Mouse (Mus musculus) hindbrain, embryonic 12.5 days (tissue): Measurements from ENCODE around the gene Cep131. TPM values are rescaled to one million over a fixed set of nuclear protein-coding genes. Genes with fewer than 3 reads are reported as not detected.
A peak's percentile ranks its signal among the peaks of the same experiment; 100 is the strongest.

Experiments used
- ATAC-seq: fragments of 200-750 bp; cut with Nextera tagmentation; 2 replicates; pipeline ENCODE4 v1.8.0; 2017; ENCODE audit warnings: moderate TSS enrichment; ENCODE audit not compliant: low FRiP score
- H3K27ac ChIP-seq: fragments of 300-500 bp; sonication (generic); 2 replicates; pipeline ENCODE4 v1.5.1; 2016; ENCODE audit warnings: mild to moderate bottlenecking
- H3K27me3 ChIP-seq: fragments of 300-500 bp; sonication (generic); 2 replicates; pipeline ENCODE4 v1.6.1; 2016; ENCODE audit warnings: mild to moderate bottlenecking
- H3K36me3 ChIP-seq: fragments of 300-500 bp; sonication (generic); 2 replicates; pipeline ENCODE4 v1.6.1; 2016; ENCODE audit warnings: mild to moderate bottlenecking
- H3K4me1 ChIP-seq: fragments of 300-500 bp; sonication (generic); 2 replicates; pipeline ENCODE4 v1.6.1; 2016
- H3K4me2 ChIP-seq: fragments of 300-500 bp; sonication (generic); replicated peaks from 2 replicates; pipeline ENCODE4 v1.6.1; 2016; ENCODE audit warnings: mild to moderate bottlenecking
- H3K4me3 ChIP-seq: fragments of 300-500 bp; sonication (generic); 2 replicates; pipeline ENCODE4 v1.5.1; 2016; ENCODE audit warnings: mild to moderate bottlenecking
- H3K9ac ChIP-seq: fragments of 300-500 bp; sonication (generic); 2 replicates; pipeline ENCODE4 v1.6.1; 2016; ENCODE audit warnings: mild to moderate bottlenecking, moderate library complexity
- H3K9me3 ChIP-seq: fragments of 300-500 bp; sonication (generic); replicated peaks from 2 replicates; pipeline ENCODE4 v1.6.1; 2016; ENCODE audit warnings: mild to moderate bottlenecking
- WGBS: fragments of 180-500 bp; shearing (Covaris S2); methylation state at CpG from one replicate; pipeline ENCODE4 v1.1.7; 2016; 5-methylcytosine and 5-hydroxymethylcytosine counted together
- polyA plus RNA-seq: library from polyadenylated mRNA; unstranded; fragments of >200 nt; fragmentation: Nextera tagmentation; extraction: Ambion mirVana; gene quantifications from 2 replicates; pipeline ENCODE4 v1.2.1, GENCODE M21; 2016

Cep131 gene
- 39.5 and 47.3 TPM in 2 replicates for polyA plus RNA-seq

DNA sequence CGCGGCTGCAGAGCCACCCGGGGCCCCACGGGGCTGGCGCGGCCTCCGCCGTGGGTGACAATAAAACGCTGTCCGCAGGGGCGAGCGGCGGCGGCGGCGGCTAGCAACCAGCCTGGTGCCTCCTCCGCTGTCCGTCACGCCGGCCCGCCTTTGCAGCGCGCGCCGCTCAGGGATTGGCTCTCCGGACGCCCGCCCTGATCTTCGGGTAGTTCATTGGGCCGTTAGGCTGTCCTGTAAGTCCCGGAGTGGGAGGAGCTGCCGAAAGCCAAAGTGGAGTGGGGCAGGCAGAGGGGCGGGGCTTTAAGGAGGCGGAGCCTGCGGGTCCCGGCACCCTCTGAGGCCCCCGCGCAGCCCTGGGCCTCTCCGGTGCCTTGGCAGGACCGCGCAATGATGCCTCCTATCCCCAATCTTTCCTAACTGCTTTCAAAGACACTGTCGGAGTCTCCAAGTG lies at the start of gene Cep131:
Gene Cep131, minus strand, starts transcription at position 126 of the 451 bp plus-strand sequence.
- Histone ChIP-seq H3K4me2 (peak within 1 kb of the TSS; percentile 87), H3K27ac (peak within 1 kb of the TSS; percentile 87), H3K4me1 (peaks cover 18% of the 10 kb centered on the region), H3K27me3 (no peaks in the 10 kb centered on the region), H3K9me3 (no peaks in the 10 kb centered on the region), H3K36me3 (peaks cover 29% of the 10 kb centered on the region), H3K4me3 (peak within 1 kb of the TSS; percentile 98), H3K9ac (peak within 1 kb of the TSS; percentile 97)
- ATAC-seq: peak; percentile 98
- 1% methylated on average over 42 of the region's 42 CpGs for WGBS

- no peak overlapping the region; the same call in 1 of the 2 replicates for H3K27ac ChIP-seq
- 84% methylated on average over 8 of the region's 8 CpGs for WGBS
- no peak overlapping the region for H3K9ac ChIP-seq
- peaks cover 23% of the 10 kb centered on the region for H3K4me1 ChIP-seq
- no peaks in the 10 kb centered on the region for H3K27me3 ChIP-seq
- H3K36me3 ChIP-seq: peaks cover 63% of the 10 kb centered on the region
- ATAC-seq: no peak
- no peak overlapping the region for H3K4me2 ChIP-seq
- no peaks in the 10 kb centered on the region for H3K9me3 ChIP-seq
- no peak overlapping the region for H3K4me3 ChIP-seq
These were observed 49.6 kb upstream of the Cep131 start for GRCm38 (mm10) chr11:120136195-120136594.

GRCm38 (mm10) chr11:120134847-120135530 lies 48.4 kb upstream of the Cep131 start:
- Histone ChIP-seq H3K4me3 (no peak overlapping the region), H3K4me1 (peaks cover 23% of the 10 kb centered on the region), H3K27me3 (no peaks in the 10 kb centered on the region), H3K4me2 (no peak overlapping the region), H3K27ac (no peak overlapping the region), H3K36me3 (peaks cover 69% of the 10 kb centered on the region), H3K9me3 (no peaks in the 10 kb centered on the region), H3K9ac (0 out of 2 replicates have a peak overlapping the region, but pooled peaks have one; percentile 18)
- ATAC-seq: no peak
- 94% methylated on average over 9 of the region's 9 CpGs for WGBS

- Histone ChIP-seq H3K4me3 (no peak overlapping the region), H3K4me1 (peaks cover 23% of the 10 kb centered on the region), H3K4me2 (no peak overlapping the region), H3K9me3 (no peaks in the 10 kb centered on the region), H3K27ac (no peak overlapping the region), H3K27me3 (no peaks in the 10 kb centered on the region), H3K9ac (no peak overlapping the region), H3K36me3 (peaks cover 74% of the 10 kb centered on the region)
- 96% methylated on average over 5 of the region's 5 CpGs for WGBS
- ATAC-seq: no peak
These were observed 47.5 kb upstream of the Cep131 start for GRCm38 (mm10) chr11:120134148-120134547.

GRCm38 (mm10) chr11:120129281-120129680 lies 42.7 kb upstream of the Cep131 start:
- H3K4me3 ChIP-seq: no peak overlapping the region
- H3K36me3 ChIP-seq: peaks cover 73% of the 10 kb centered on the region
- H3K9ac ChIP-seq: no peak overlapping the region
- H3K27me3 ChIP-seq: no peaks in the 10 kb centered on the region
- ATAC-seq: no peak
- H3K27ac ChIP-seq: no peak overlapping the region
- H3K9me3 ChIP-seq: no peaks in the 10 kb centered on the region
- H3K4me1 ChIP-seq: no peaks in the 10 kb centered on the region
- no peak overlapping the region for H3K4me2 ChIP-seq
- 89% methylated on average over 7 of the region's 7 CpGs for WGBS

DNA sequence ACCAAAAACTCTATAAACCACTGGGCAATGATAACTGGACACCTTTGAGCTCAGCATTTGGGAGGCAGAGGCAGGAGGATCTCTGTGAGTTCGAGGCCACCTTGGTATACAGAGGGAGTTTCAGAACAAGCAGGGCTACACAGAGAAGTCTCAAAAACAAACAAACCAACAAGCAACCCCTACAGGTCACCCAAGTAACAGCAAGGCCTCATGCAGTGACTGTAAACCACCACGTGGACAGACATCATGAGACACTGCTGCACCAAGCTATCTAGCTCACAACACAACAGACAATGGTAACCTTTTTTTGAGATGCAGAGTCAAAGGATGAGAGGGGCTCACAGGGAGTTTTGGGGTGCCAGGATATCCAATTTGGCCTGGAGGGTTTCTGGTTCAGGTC lies 40.2 kb upstream of the Cep131 start:
- Histone ChIP-seq H3K4me2 (no peak overlapping the region), H3K9me3 (no peaks in the 10 kb centered on the region), H3K4me1 (no peaks in the 10 kb centered on the region), H3K4me3 (no peak overlapping the region), H3K27ac (no peak overlapping the region), H3K27me3 (no peaks in the 10 kb centered on the region), H3K36me3 (peaks cover 66% of the 10 kb centered on the region), H3K9ac (no peak overlapping the region)
- WGBS: 81% methylated on average over 2 of the region's 2 CpGs
- ATAC-seq: no peak

GRCm38 (mm10) chr11:120122126-120122525 lies 35.5 kb upstream of the Cep131 start:
- no peak overlapping the region for H3K4me3 ChIP-seq
- H3K9ac ChIP-seq: no peak overlapping the region
- WGBS: 91% methylated on average over 12 of the region's 12 CpGs
- no peak overlapping the region for H3K27ac ChIP-seq
- ATAC-seq: no peak
- no peaks in the 10 kb centered on the region for H3K9me3 ChIP-seq
- H3K4me1 ChIP-seq: peaks cover 6% of the 10 kb centered on the region; the same call in 1 of the 2 replicates
- H3K27me3 ChIP-seq: no peaks in the 10 kb centered on the region
- no peak overlapping the region for H3K4me2 ChIP-seq
- peaks cover 45% of the 10 kb centered on the region for H3K36me3 ChIP-seq

GRCm38 (mm10) chr11:120120642-120121420 lies 34.2 kb upstream of the Cep131 start:
- 0 out of 2 replicates have a peak overlapping the region, but pooled peaks have one; percentile 30 for H3K27ac ChIP-seq
- peaks cover 6% of the 10 kb centered on the region; the same call in 1 of the 2 replicates for H3K4me1 ChIP-seq
- H3K36me3 ChIP-seq: peaks cover 54% of the 10 kb centered on the region
- no peak for ATAC-seq
- H3K9ac ChIP-seq: no peak overlapping the region
- no peak overlapping the region for H3K4me2 ChIP-seq
- no peaks in the 10 kb centered on the region for H3K9me3 ChIP-seq
- no peaks in the 10 kb centered on the region for H3K27me3 ChIP-seq
- WGBS: 82% methylated on average over 17 of the region's 17 CpGs
- no peak overlapping the region for H3K4me3 ChIP-seq

DNA sequence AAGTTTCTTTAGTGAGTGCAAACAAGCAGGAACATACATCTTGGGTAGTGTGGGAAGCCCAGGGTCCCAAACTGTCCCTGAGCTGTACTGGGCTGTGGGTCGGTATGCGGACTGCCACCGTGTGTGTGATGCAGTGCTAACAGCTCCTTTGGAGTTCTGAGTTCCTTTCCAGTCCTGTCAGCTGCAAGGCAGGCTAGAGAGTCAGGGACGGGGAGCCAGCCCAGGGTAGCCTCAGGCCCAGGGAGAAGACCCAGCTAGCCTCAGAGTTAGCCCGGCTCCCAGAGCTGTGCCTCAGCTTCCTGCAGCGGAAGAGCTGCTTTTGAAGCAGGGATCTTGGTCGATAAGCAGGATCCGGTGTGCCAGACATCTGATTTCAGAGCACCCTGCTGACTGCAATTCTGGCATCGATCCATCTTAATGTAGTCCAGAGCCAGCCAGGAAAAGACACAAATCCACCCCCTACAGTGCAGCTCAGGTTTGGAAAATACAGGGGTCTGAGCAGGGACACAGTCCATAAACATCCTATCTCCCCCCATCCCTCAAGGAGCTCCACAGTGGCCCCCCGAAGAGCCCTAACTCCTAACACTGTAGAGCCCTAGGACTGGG lies 33.4 kb upstream of the Cep131 start:
- Histone ChIP-seq H3K27ac (no peak overlapping the region), H3K9me3 (no peaks in the 10 kb centered on the region), H3K27me3 (no peaks in the 10 kb centered on the region), H3K4me2 (no peak overlapping the region), H3K36me3 (peaks cover 62% of the 10 kb centered on the region), H3K9ac (no peak overlapping the region), H3K4me3 (no peak overlapping the region), H3K4me1 (peaks cover 6% of the 10 kb centered on the region; the same call in 1 of the 2 replicates)
- WGBS: 75% methylated on average over 10 of the region's 10 CpGs
- no peak for ATAC-seq

GRCm38 (mm10) chr11:120119108-120119507 lies 32.5 kb upstream of the Cep131 start:
- no peak overlapping the region for H3K4me2 ChIP-seq
- peaks cover 6% of the 10 kb centered on the region; the same call in 1 of the 2 replicates for H3K4me1 ChIP-seq
- no peak for ATAC-seq
- no peaks in the 10 kb centered on the region for H3K9me3 ChIP-seq
- H3K9ac ChIP-seq: no peak overlapping the region
- no peak overlapping the region for H3K27ac ChIP-seq
- H3K27me3 ChIP-seq: no peaks in the 10 kb centered on the region
- H3K36me3 ChIP-seq: peaks cover 65% of the 10 kb centered on the region
- H3K4me3 ChIP-seq: no peak overlapping the region
- 92% methylated on average over 7 of the region's 7 CpGs for WGBS

GRCm38 (mm10) chr11:120117626-120118025 lies 31.0 kb upstream of the Cep131 start:
- Histone ChIP-seq H3K36me3 (peaks cover 62% of the 10 kb centered on the region), H3K4me2 (no peak overlapping the region), H3K4me3 (no peak overlapping the region), H3K27me3 (no peaks in the 10 kb centered on the region), H3K9ac (no peak overlapping the region), H3K9me3 (no peaks in the 10 kb centered on the region), H3K4me1 (peaks cover 6% of the 10 kb centered on the region; the same call in 1 of the 2 replicates), H3K27ac (no peak overlapping the region)
- WGBS: 95% methylated on average over 2 of the region's 2 CpGs
- ATAC-seq: no peak
